Mouse (Mus musculus) yolk sac, embryonic 10.5 days (tissue): ENCODE data around the gene Hspa1l.
A peak's percentile ranks its signal among the peaks of the same experiment; 100 is the strongest.
"Not testable (repeated sequence)": the region's sequence is repeated elsewhere in the genome, so short reads cannot be mapped to it uniquely, and the experiment has no call there.

Experiments used
- DNase-seq: peaks from one replicate; pipeline ENCODE4 v3.0.0-alpha.2; 2017; ENCODE audit warnings: low spot score

The Hspa1l gene

DNA sequence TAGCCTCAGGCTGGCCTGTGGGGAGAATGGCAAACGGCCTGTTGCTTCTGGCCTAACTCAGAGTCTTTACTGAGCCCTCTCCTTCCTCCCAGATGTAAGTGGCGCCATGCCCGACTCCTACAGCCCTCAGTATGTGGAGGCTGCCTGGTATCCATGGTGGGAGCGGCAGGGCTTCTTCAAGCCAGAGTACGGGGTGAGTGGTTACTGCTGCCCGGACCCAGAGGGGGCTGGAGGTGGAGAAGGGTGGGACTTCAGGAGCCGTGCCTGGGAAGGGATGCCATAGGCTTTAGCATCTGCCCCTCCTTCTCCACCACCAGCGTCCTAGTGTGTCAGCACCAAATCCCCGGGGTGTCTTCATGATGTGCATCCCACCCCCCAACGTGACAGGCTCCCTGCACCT lies 32.7 kb downstream of the Hspa1l start:
- no peak for DNase-seq

DNA sequence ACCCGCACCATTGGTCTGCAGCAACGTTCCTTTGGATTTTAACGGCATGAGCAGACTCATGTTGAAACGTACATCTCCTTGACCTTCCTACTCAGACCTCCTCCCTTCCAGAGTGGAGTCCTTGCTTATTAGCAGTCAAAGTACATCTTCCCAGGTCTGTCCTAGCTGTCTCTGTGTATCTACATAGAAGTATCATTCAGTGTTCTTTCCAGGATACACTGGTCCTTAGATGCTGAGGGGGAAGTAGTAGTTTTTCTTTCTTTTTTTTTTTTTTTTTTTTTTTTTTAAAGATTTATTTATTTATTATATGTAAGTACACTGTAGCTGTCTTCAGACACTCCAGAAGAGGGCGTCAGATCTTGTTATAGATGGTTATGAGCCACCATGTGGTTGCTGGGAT lies 33.4 kb downstream of the Hspa1l start:
- not testable (repeated sequence) for DNase-seq

- no peak for DNase-seq
These were observed 35.0 kb downstream of the Hspa1l start for GRCm38 (mm10) chr17:35007387-35007991.

- no peak for DNase-seq
These were observed 37.1 kb downstream of the Hspa1l start for GRCm38 (mm10) chr17:35009586-35009985.

DNA sequence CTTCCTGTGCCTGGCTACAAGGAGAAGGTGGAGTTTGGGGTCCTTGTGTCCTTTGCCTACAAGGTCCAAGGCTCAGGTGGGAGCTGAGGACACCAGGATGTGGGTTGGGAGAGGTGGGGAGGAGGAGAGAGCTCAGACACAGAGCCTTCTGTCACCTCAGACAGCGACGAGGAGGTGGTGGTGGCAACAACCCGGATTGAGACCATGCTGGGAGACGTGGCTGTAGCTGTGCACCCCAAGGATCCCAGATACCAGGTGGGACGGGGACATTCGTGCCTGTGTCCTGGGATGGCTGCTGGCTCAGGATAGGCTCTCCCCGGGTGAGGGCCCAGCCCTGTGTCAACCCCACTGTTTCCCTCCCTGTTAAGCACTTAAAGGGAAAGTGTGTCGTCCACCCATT lies 38.9 kb downstream of the Hspa1l start:
- no peak for DNase-seq

DNA sequence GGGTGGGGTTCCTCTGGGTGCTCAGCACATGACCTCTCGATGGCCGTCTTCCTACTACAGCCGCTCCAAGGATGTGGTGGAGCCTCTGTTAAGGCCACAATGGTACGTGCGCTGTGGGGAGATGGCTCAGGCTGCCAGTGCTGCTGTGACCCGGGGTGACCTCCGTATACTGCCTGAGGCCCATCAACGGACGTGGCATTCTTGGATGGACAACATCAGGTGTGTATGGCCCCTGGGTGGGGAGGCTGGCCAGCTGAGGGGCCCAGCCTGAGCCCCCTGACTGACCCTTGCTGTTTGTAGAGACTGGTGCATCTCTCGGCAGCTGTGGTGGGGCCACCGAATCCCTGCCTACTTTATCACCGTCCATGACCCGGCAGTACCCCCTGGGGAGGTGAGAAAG lies 39.9 kb downstream of the Hspa1l start:
- no peak for DNase-seq

DNA sequence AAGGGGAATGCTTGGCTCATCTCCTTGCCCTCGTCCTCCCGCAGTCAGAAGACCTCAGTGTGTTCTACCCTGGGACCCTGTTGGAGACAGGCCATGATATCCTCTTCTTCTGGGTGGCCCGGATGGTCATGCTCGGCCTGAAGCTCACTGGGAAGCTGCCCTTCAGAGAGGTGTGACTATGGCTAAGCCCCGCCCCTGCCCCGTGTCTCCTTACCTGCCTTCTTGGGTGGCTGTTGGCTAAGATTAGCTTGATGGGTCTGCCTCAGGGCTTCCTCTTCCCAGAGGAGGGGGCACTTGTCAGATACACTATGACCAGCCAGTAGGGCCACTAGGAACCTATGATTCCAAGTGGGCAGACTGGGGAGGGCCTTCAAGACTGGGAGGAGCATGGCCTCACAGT lies 40.7 kb downstream of the Hspa1l start:
- no peak for DNase-seq

- DNase-seq, result no peak
These were observed 42.8 kb downstream of the Hspa1l start for GRCm38 (mm10) chr17:35015296-35015695.

DNA sequence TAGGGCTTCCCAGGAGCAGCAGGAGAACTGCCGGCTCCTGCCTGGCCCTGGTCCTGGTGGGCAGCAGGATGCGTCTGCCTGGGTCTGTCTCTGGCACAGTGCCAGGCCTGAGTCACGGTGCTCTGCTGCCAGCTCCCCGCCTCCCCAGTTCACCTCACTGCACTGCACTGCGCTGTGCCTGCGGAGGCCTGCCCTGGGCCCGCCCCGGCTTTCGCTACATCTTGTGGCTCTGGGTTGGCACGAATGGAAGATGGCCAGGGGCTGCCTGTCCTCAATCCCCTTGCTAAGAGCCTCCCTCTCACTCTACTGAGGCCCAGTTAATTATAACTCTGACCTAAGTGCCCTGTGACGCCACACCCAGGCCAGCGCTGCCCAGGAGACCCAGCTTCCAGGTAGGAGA lies 43.9 kb downstream of the Hspa1l start, which contains the start of gene Vwa7:
Gene Vwa7 (plus strand): TSS at position 204 of the 400 bp plus-strand sequence.
- DNase-seq, result no peak

DNA sequence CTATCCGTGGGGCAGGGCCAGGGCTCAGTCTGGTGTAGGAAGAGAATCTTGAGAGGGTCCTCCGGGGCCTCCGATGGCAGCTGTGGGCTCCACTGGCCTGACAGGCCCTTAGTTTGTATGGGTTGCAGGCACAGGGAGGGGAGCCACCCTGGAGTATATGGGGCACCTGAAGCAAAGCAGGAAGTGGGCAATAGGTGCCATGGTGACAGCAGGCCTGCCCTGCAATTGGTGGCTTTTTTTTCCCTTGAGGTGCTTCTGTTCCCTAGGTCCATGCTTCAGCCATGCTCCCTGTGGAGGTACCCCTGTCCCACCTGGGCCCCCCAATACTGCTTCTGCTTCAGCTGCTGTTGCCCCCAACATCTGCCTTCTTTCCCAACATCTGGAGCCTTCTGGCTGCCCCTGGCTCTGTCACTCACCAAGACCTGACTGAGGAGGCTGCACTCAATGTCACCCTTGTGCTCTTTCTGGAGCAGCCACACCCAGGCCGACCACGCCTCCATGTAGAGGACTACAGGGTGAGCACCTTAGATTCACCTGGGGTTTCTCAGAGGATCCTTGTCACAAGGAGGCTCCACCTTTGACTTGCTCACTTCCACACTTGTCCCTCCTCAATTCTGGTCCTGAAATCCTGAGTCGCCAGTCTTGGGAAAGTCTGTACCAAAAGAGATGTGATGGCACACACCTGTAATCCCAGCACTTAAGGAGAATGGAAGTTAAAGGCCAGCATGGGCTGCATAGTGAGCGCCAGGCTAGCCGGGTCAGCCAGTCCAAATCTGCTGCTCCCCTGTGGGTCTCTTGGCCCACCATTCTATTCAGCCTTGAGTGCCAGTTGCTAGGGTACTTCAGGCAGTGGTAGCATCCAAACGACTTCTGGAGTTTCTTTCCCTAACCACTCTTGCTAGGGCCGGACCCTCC lies 44.5 kb downstream of the Hspa1l start:
- DNase-seq, result no peak

DNA sequence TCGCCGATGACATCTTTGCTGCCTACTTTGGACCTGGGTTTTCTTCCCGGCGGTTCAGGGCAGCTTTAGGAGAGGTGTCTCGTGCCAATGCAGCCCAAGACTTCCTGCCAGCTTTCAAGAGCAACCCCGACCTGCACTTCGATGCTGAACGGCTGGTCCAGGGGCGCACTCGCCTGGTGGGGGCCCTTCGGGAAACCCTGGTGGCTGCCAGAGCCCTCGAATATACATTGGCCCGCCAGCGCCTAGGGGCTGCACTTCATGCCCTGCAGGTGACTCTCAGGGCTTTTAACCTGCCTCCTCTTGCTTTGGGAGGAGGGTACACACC lies 45.2 kb downstream of the Hspa1l start:
- DNase-seq, result no peak

- no peak for DNase-seq
These were observed 45.7 kb downstream of the Hspa1l start for GRCm38 (mm10) chr17:35018171-35018570.

- DNase-seq, result no peak
These were observed 47.4 kb downstream of the Hspa1l start for GRCm38 (mm10) chr17:35019894-35020293.

DNA sequence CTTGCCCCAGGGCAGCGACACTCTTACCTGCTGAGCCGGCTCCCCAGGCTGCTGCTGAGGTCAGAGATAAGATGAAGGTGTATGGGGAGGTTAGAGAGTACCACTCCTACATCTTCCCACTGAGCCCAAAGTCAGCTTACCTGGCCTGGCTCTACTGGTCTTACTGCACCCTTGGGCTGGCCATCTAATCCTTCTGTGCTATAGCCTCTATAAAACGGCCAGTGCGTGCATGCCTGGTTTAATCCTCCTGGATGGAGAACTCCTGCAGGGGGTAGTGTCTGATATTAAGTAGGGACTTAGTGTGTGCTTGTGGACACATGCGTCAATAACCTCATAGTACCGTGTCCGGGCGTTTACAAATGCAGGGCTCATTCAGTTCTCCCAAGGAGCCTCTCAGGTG lies 48.0 kb downstream of the Hspa1l start:
- DNase-seq, result no peak

GRCm38 (mm10) chr17:35021163-35021808 lies 48.8 kb downstream of the Hspa1l start:
- DNase-seq, result peak; percentile 83

GRCm38 (mm10) chr17:35021842-35022477 lies 49.5 kb downstream of the Hspa1l start:
- DNase-seq, result peak; percentile 68

DNA sequence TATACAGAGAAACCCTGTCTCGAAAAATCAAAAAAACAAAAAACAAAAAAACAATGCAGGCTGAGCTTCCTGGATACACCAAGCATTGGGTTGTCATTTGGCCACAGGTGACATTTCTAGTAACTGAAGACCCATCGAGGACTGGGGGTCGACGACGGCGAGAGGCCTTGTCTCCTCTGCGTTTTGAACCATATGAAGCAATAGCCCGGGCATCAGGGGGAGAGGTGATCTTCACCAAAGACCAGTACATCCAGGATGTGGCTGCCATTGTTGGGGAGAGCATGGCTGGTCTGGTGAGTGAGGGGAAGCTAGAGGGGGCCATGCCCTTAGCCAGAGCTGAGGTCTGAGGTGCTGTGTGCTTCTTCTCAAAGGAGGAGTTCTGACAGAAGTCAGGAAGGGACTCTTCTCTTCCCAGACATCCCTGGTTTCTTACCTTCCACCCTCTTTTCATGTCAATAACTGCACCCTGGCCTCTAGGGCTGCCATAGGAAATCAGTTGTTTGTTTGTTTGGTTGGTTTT lies 50.1 kb downstream of the Hspa1l start:
- no peak for DNase-seq

GRCm38 (mm10) chr17:35023221-35023620 lies 50.7 kb downstream of the Hspa1l start:
- DNase-seq, result no peak

GRCm38 (mm10) chr17:35023756-35024155 lies 51.3 kb downstream of the Hspa1l start:
- peak; percentile 81 for DNase-seq

DNA sequence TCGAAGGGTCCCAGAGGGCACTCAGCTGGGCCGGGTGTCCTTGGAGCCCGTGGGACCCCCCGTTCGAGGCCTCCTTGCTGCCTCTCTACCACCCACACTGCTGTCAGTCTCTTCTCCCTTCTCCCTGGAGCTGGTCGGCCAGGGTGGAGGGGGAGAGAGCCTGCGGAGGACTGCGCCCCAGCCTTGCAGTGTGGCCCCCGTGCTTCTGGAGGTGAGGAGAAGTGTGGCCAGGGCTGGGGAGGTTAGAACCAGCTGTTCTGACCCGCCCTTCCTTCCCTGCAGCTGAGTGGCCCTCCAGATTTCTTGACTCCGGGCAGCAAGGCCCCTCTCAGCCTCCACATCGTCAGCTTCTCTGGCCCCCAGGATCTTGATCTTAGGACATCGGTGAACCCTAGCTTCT lies 51.8 kb downstream of the Hspa1l start:
- DNase-seq, result no peak

DNA sequence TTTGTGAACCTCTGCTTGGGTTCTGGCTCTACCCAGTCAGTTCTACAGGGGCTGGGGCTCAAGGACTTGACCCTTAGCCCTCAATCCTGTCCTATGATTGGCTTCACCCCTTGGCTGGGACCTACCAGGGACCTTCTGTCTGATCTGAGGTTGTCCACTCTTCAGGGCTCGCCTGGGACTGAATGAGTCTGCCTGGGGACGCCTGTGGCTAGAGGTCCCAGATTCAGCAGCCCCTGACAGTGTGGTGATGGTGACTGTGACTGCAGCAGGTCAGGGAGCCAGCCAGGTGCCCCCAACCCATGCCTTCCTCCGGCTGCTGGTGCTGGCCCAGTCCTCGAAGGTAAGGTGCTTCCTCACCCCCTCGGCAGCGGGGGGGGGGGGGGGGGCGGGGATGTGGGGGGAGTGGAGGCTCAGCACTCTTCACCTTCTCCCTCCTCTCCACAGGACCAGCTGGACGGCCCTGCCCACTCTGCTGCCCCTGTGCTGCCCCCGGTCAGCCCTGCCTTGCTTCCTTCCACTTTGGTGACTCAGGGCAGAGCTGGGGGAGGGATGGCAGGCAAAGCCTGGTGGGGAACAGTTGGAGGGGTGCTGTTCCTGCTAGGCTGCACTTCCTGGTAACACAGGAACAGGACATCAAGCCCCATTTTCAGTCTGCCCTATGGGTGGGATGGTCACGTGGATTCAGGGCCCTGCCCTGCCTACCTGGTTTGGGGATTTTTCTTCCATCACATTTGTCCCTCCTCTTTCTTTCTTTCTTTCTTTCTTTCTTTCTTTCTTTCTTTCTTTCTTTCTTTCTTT lies 52.4 kb downstream of the Hspa1l start:
- DNase-seq, result no peak

DNA sequence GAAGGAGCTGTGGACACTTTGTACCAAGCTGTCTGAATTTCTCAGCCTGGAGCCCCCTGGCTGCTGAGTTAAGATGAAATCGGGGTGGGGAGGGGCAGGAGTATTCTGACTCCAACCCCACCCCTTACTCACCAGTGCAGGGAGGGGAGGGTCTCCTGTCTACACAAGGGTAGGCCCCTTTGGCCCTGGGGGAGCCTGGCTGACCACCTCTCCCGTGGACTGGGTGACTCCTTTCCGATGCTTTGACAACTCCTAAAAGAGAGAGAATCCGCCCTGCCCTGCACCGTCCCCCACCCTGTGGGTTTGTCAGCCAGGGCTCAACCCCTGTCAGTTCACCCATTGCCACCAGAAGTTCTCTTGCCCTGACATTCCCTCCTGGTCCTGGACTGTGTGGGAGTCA lies 53.7 kb downstream of the Hspa1l start:
- no peak for DNase-seq
